Mouse (Mus musculus) embryonic fibroblast, embryonic 13.5 days (primary cell): ENCODE measurements at regions not wholly inside any gene's neighbourhood (a gene's known extent, or its start where the extent isn't known, plus 50 kb on each side); places are given as distances from the start of the nearest gene placed in this dataset.

ENCODE experiments used
- CTCF ChIP-seq: IDR thresholded peaks from 2 replicates; pipeline ENCODE4 v1.5.1; 2011; ENCODE audit warnings: mild to moderate bottlenecking, control low read depth, low read length, moderate library complexity, borderline replicate concordance; ENCODE audit not compliant: insufficient read depth
- POLR2A ChIP-seq: IDR thresholded peaks from 2 replicates; pipeline ENCODE4 v1.6.1; 2011; ENCODE audit warnings: low read depth, mild to moderate bottlenecking, control low read depth, low read length, moderate library complexity

GRCm38 (mm10) chr6:148708389-148708788, 122.9 kb downstream of the Ipo8 start:
- TF ChIP-seq CTCF (no peak), POLR2A (no peak)
